In genomic region chr13:75818945-75819706, GRCm38 (mm10) we compare ENCODE assay signal across 28 mouse cellular contexts. TPM values are rescaled to one million over a fixed set of nuclear protein-coding genes. Genes with fewer than 3 reads are reported as not detected.
DNase-seq lines count a peak whose midpoint lies in the region; ATAC-seq lines count a peak whose summit lies in the region.
"Had no signal": no experiment of that assay in that cellular context is flagged by ENCODE, and none has a peak within 500 bp of the region (broad histone marks: within the 10 kb centered on the region; RNA-seq: fewer than 3 reads in every experiment).

No protein-coding gene starts in this region.

- whole genome bisulfite sequencing in forebrain, embryonic 14.5 days = 44% methylated on average over 3 of the region's 3 CpGs
- WGBS in forebrain, embryonic 11.5 days = 64% methylated on average over 3 of the region's 3 CpGs
- 75% methylated on average over 3 of the region's 3 CpGs for WGBS in embryonic facial prominence, embryonic 13.5 days
- WGBS in midbrain, embryonic 11.5 days = 54% methylated on average over 3 of the region's 3 CpGs
- WGBS in midbrain, embryonic 16.5 days = 45% methylated on average over 3 of the region's 3 CpGs
- 84% methylated on average over 3 of the region's 3 CpGs for WGBS in kidney, embryonic 15.5 days

- no peak for DNase-seq in forebrain, embryonic 14.5 days (ENCODE audit: low spot score)
- DNase-seq in forebrain, embryonic 11.5 days (ENCODE audit: low spot score) = no peak
- DNase-seq in midbrain, embryonic 11.5 days (ENCODE audit: low spot score, missing footprints) = peak; percentile 82
- DNase-seq in kidney, postnatal 36 days = no peak
- DNase-seq: adrenal gland, postnatal 14 days; cerebellum, adult 11 months; cerebellum, adult 9-10 months; cerebellum, postnatal 36 days; gastrocnemius, adult 2 months; heart, postnatal 10 days; kidney, adult 8-10 months; kidney, postnatal 4 days; right cerebral cortex, adult 18-20 months; spleen, adult 18-20 months; thymus, adult 2 months; thymus, postnatal 36 days had no signal

- ATAC-seq in forebrain, embryonic 14.5 days = no peak
- no peak for ATAC-seq in forebrain, embryonic 11.5 days (replicated peaks; ENCODE audit: low FRiP score)
- peak; percentile 56; the same call in 1 of the 2 replicates for ATAC-seq in embryonic facial prominence, embryonic 13.5 days (ENCODE audit: insufficient number of reproducible peaks, insufficient read depth, low FRiP score, low TSS enrichment, low read depth)
- peak; percentile 46 for ATAC-seq in midbrain, embryonic 11.5 days (ENCODE audit: low FRiP score)
- 0 out of 2 replicates have a peak, but pooled peaks have one; percentile 36 for ATAC-seq in midbrain, embryonic 16.5 days
- no peak for ATAC-seq in kidney, embryonic 15.5 days (replicated peaks; ENCODE audit: low FRiP score)
- ATAC-seq: forebrain, embryonic 15.5 days; hindbrain, postnatal 0 days; intestine, embryonic 15.5 days; Patski had no signal

- no peak overlapping the region for H3K9ac ChIP-seq in forebrain, embryonic 14.5 days (ENCODE audit: low read length)
- H3K9ac ChIP-seq in forebrain, embryonic 11.5 days (ENCODE audit: low read length) = no peak overlapping the region
- H3K9ac ChIP-seq in embryonic facial prominence, embryonic 13.5 days = no peak overlapping the region
- no peak overlapping the region for H3K9ac ChIP-seq in midbrain, embryonic 11.5 days (ENCODE audit: low read length)
- no peak overlapping the region for H3K9ac ChIP-seq in midbrain, embryonic 16.5 days (ENCODE audit: low read depth, low read length)
- no peak overlapping the region for H3K9ac ChIP-seq in kidney, embryonic 15.5 days
- H3K9ac ChIP-seq: forebrain, embryonic 15.5 days; heart, embryonic 13.5 days; intestine, embryonic 15.5 days; limb, embryonic 13.5 days; lung, embryonic 15.5 days had no signal

- H3K27me3 ChIP-seq in forebrain, embryonic 14.5 days (replicated peaks; ENCODE audit: control insufficient read depth, insufficient read depth, low read length) = no peaks in the 10 kb centered on the region
- H3K27me3 ChIP-seq in forebrain, embryonic 11.5 days (ENCODE audit: control insufficient read depth, insufficient read depth, low read length) = no peaks in the 10 kb centered on the region
- no peaks in the 10 kb centered on the region for H3K27me3 ChIP-seq in embryonic facial prominence, embryonic 13.5 days
- H3K27me3 ChIP-seq in midbrain, embryonic 11.5 days (ENCODE audit: control insufficient read depth, insufficient read depth, low read length) = no peaks in the 10 kb centered on the region
- H3K27me3 ChIP-seq in midbrain, embryonic 16.5 days (ENCODE audit: control insufficient read depth, insufficient read depth, low read depth, low read length) = no peaks in the 10 kb centered on the region
- no peaks in the 10 kb centered on the region for H3K27me3 ChIP-seq in kidney, embryonic 15.5 days
- H3K27me3 ChIP-seq: forebrain, embryonic 15.5 days; heart, embryonic 13.5 days; intestine, embryonic 15.5 days; limb, embryonic 13.5 days; lung, embryonic 15.5 days; Patski had no signal

- no peaks in the 10 kb centered on the region for H3K4me1 ChIP-seq in forebrain, embryonic 14.5 days (ENCODE audit: control insufficient read depth, insufficient read depth, low read length)
- no peaks in the 10 kb centered on the region for H3K4me1 ChIP-seq in forebrain, embryonic 11.5 days (replicated peaks; ENCODE audit: control insufficient read depth, insufficient read depth, low read length)
- H3K4me1 ChIP-seq in embryonic facial prominence, embryonic 13.5 days = no peaks in the 10 kb centered on the region
- no peaks in the 10 kb centered on the region for H3K4me1 ChIP-seq in midbrain, embryonic 11.5 days (ENCODE audit: control insufficient read depth, insufficient read depth, low read length)
- H3K4me1 ChIP-seq in midbrain, embryonic 16.5 days (ENCODE audit: control insufficient read depth, insufficient read depth, low read length) = no peaks in the 10 kb centered on the region
- no peaks in the 10 kb centered on the region for H3K4me1 ChIP-seq in kidney, embryonic 15.5 days
- H3K4me1 ChIP-seq: forebrain, embryonic 15.5 days; heart, embryonic 13.5 days; hindbrain, embryonic 10.5 days; intestine, embryonic 15.5 days; limb, embryonic 13.5 days; lung, embryonic 15.5 days had no signal

- H3K9me3 ChIP-seq in forebrain, embryonic 14.5 days (replicated peaks; ENCODE audit: control insufficient read depth, low read length) = no peaks in the 10 kb centered on the region
- no peaks in the 10 kb centered on the region for H3K9me3 ChIP-seq in forebrain, embryonic 11.5 days (ENCODE audit: control insufficient read depth, low read length)
- no peaks in the 10 kb centered on the region for H3K9me3 ChIP-seq in embryonic facial prominence, embryonic 13.5 days
- H3K9me3 ChIP-seq in midbrain, embryonic 11.5 days (ENCODE audit: control insufficient read depth, low read length) = no peaks in the 10 kb centered on the region
- H3K9me3 ChIP-seq in midbrain, embryonic 16.5 days (replicated peaks; ENCODE audit: control insufficient read depth, low read length, poor library complexity, severe bottlenecking) = no peaks in the 10 kb centered on the region
- no peaks in the 10 kb centered on the region for H3K9me3 ChIP-seq in kidney, embryonic 15.5 days (replicated peaks)
- H3K9me3 ChIP-seq: forebrain, embryonic 15.5 days; heart, embryonic 13.5 days; hindbrain, embryonic 10.5 days; intestine, embryonic 15.5 days; limb, embryonic 13.5 days; lung, embryonic 15.5 days had no signal

- H3K36me3 ChIP-seq in forebrain, embryonic 14.5 days (ENCODE audit: control insufficient read depth, insufficient read depth, low read length) = no peaks in the 10 kb centered on the region
- H3K36me3 ChIP-seq in forebrain, embryonic 11.5 days (ENCODE audit: control insufficient read depth, insufficient read depth, low read length) = no peaks in the 10 kb centered on the region
- no peaks in the 10 kb centered on the region for H3K36me3 ChIP-seq in embryonic facial prominence, embryonic 13.5 days
- no peaks in the 10 kb centered on the region for H3K36me3 ChIP-seq in midbrain, embryonic 11.5 days (ENCODE audit: control insufficient read depth, insufficient read depth, low read length)
- H3K36me3 ChIP-seq in midbrain, embryonic 16.5 days (ENCODE audit: control insufficient read depth, insufficient read depth, low read length) = no peaks in the 10 kb centered on the region
- H3K36me3 ChIP-seq in kidney, embryonic 15.5 days = no peaks in the 10 kb centered on the region
- H3K36me3 ChIP-seq: forebrain, embryonic 15.5 days; heart, embryonic 13.5 days; hindbrain, embryonic 10.5 days; intestine, embryonic 15.5 days; limb, embryonic 13.5 days; lung, embryonic 15.5 days had no signal

- H3K27ac ChIP-seq in forebrain, embryonic 14.5 days (ENCODE audit: low read depth, low read length) = peak overlapping the region; percentile 33; the same call in 1 of the 2 replicates
- H3K27ac ChIP-seq in forebrain, embryonic 11.5 days (ENCODE audit: low read depth, low read length) = no peak overlapping the region
- no peak overlapping the region for H3K27ac ChIP-seq in embryonic facial prominence, embryonic 13.5 days
- no peak overlapping the region for H3K27ac ChIP-seq in midbrain, embryonic 11.5 days (ENCODE audit: low read depth, low read length)
- H3K27ac ChIP-seq in midbrain, embryonic 16.5 days (ENCODE audit: low read length) = 0 out of 2 replicates have a peak overlapping the region, but pooled peaks have one; percentile 32
- no peak overlapping the region for H3K27ac ChIP-seq in kidney, embryonic 15.5 days
- H3K27ac ChIP-seq: forebrain, embryonic 15.5 days; gastrocnemius, adult 2 months; heart, embryonic 13.5 days; hindbrain, embryonic 10.5 days; hindbrain, postnatal 0 days; intestine, embryonic 15.5 days; limb, embryonic 13.5 days; lung, embryonic 15.5 days had no signal

- no peak overlapping the region for H3K4me2 ChIP-seq in forebrain, embryonic 14.5 days (ENCODE audit: low read length)
- H3K4me2 ChIP-seq in forebrain, embryonic 11.5 days (ENCODE audit: low read depth, low read length, severe bottlenecking) = no peak overlapping the region
- H3K4me2 ChIP-seq in embryonic facial prominence, embryonic 13.5 days = no peak overlapping the region
- no peak overlapping the region for H3K4me2 ChIP-seq in midbrain, embryonic 11.5 days
- H3K4me2 ChIP-seq in midbrain, embryonic 16.5 days (ENCODE audit: low read length) = no peak overlapping the region
- no peak overlapping the region for H3K4me2 ChIP-seq in kidney, embryonic 15.5 days
- H3K4me2 ChIP-seq: forebrain, embryonic 15.5 days; heart, embryonic 13.5 days; intestine, embryonic 15.5 days; limb, embryonic 13.5 days; liver, embryonic 11.5 days; lung, embryonic 15.5 days had no signal

- H3K4me3 ChIP-seq in forebrain, embryonic 14.5 days (ENCODE audit: low read depth, low read length) = no peak overlapping the region
- H3K4me3 ChIP-seq in forebrain, embryonic 11.5 days (ENCODE audit: low read depth, low read length) = no peak overlapping the region
- H3K4me3 ChIP-seq in embryonic facial prominence, embryonic 13.5 days = no peak overlapping the region
- H3K4me3 ChIP-seq in midbrain, embryonic 11.5 days (ENCODE audit: low read depth, low read length) = no peak overlapping the region
- no peak overlapping the region for H3K4me3 ChIP-seq in midbrain, embryonic 16.5 days (ENCODE audit: low read depth, low read length)
- H3K4me3 ChIP-seq in kidney, embryonic 15.5 days (replicated peaks) = no peak overlapping the region
- H3K4me3 ChIP-seq: forebrain, embryonic 15.5 days; gastrocnemius, adult 2 months; heart, embryonic 13.5 days; hindbrain, embryonic 10.5 days; intestine, embryonic 15.5 days; limb, embryonic 13.5 days; lung, embryonic 15.5 days had no signal

RNA-seq across cellular contexts. Expression of gene Glrx, which starts 20.5 kb away (rescaled TPM):
- polyA plus RNA-seq in forebrain, embryonic 14.5 days (2014; fragmentation: Nextera tagmentation; extraction: Ambion mirVana) = 37.3 and 37.7 TPM in 2 replicates
- 19.4 and 22.9 TPM in 2 replicates for polyA plus RNA-seq in forebrain, embryonic 11.5 days (2014; fragmentation: Nextera tagmentation; extraction: Ambion mirVana)
- 30.8 and 34.4 TPM in 2 replicates for polyA plus RNA-seq in embryonic facial prominence, embryonic 13.5 days (2015; fragmentation: Nextera tagmentation; extraction: Ambion mirVana)
- polyA plus RNA-seq in midbrain, embryonic 11.5 days (2014; fragmentation: Nextera tagmentation; extraction: Ambion mirVana) = 30.8 and 31.3 TPM in 2 replicates
- 50.0 and 56.9 TPM in 2 replicates for polyA plus RNA-seq in midbrain, embryonic 16.5 days (2015; fragmentation: Nextera tagmentation; extraction: Ambion mirVana)
- 38.6 and 43.3 TPM in 2 replicates for polyA plus RNA-seq in kidney, embryonic 15.5 days (2015; fragmentation: Nextera tagmentation; extraction: Ambion mirVana)

Comparison
In these comparisons a context has a peak if more than half of its experiments do, and no peak if none do; other contexts are left out.
1. H3K27ac ChIP-seq: peak in forebrain, embryonic 14.5 days (single experiment) and midbrain, embryonic 16.5 days (single experiment); none in forebrain, embryonic 11.5 days (single experiment), embryonic facial prominence, embryonic 13.5 days (single experiment), midbrain, embryonic 11.5 days (single experiment) and kidney, embryonic 15.5 days (single experiment).
2. ATAC-seq: peak in embryonic facial prominence, embryonic 13.5 days (single experiment), midbrain, embryonic 11.5 days (single experiment) and midbrain, embryonic 16.5 days (single experiment); none in forebrain, embryonic 14.5 days (single experiment), forebrain, embryonic 11.5 days (single experiment) and kidney, embryonic 15.5 days (single experiment).